Mouse (Mus musculus) midbrain, embryonic 14.5 days (tissue): ENCODE results near the gene Sult2b1. TPM values are rescaled to one million over a fixed set of nuclear protein-coding genes. Genes with fewer than 3 reads are reported as not detected.

ENCODE experiments used
- ATAC-seq: fragments of 200-750 bp; cut with Nextera tagmentation; 2 replicates; pipeline ENCODE4 v1.8.0; 2017; ENCODE audit warnings: moderate number of reproducible peaks, moderate library complexity; ENCODE audit not compliant: low FRiP score, low TSS enrichment
- DNase-seq: peaks from one replicate; pipeline ENCODE4 v3.0.0-alpha.2; 2015
- H3K27ac ChIP-seq: fragments of 300-500 bp; sonication (generic); replicated peaks from 2 replicates; pipeline ENCODE4 v1.5.1; 2014; ENCODE audit warnings: mild to moderate bottlenecking, low read depth, low read length, moderate library complexity
- H3K27me3 ChIP-seq: fragments of 300-500 bp; sonication (generic); 2 replicates; pipeline ENCODE4 v1.6.1; 2014; ENCODE audit warnings: low read length, control low read depth, mixed read lengths; ENCODE audit not compliant: control insufficient read depth, insufficient read depth
- H3K36me3 ChIP-seq: fragments of 300-500 bp; sonication (generic); 2 replicates; pipeline ENCODE4 v1.6.1; 2014; ENCODE audit warnings: low read length, control low read depth; ENCODE audit not compliant: control insufficient read depth, insufficient read depth
- H3K4me1 ChIP-seq: fragments of 300-500 bp; sonication (generic); 2 replicates; pipeline ENCODE4 v1.6.1; 2014; ENCODE audit warnings: mild to moderate bottlenecking, antibody characterized with exemption, low read length, control low read depth; ENCODE audit not compliant: control insufficient read depth, insufficient read depth
- H3K4me2 ChIP-seq: fragments of 300-500 bp; sonication (generic); 2 replicates; pipeline ENCODE4 v1.6.1; 2014; ENCODE audit warnings: mild to moderate bottlenecking, low read length, moderate library complexity
- H3K4me3 ChIP-seq: fragments of 300-500 bp; sonication (generic); replicated peaks from 2 replicates; pipeline ENCODE4 v1.5.1; 2014; ENCODE audit warnings: low read depth, low read length
- H3K9ac ChIP-seq: fragments of 300-500 bp; sonication (generic); replicated peaks from 2 replicates; pipeline ENCODE4 v1.6.1; 2014; ENCODE audit warnings: mild to moderate bottlenecking, low read length, moderate library complexity
- H3K9me3 ChIP-seq: fragments of 300-500 bp; sonication (generic); 2 replicates; pipeline ENCODE4 v1.6.1; 2016; ENCODE audit warnings: low read length, control low read depth, mixed read lengths; ENCODE audit not compliant: control insufficient read depth
- WGBS: fragments of 180-500 bp; shearing (Covaris S2); extraction: QIAGEN DNeasy Blood & Tissue Kit; methylation state at CpG from one replicate; pipeline ENCODE4 v1.1.7; 2014; 5-methylcytosine and 5-hydroxymethylcytosine counted together
- polyA plus RNA-seq: library from polyadenylated mRNA; unstranded; fragments of >200 nt; fragmentation: Nextera tagmentation; extraction: Ambion mirVana; gene quantifications from 2 replicates; pipeline ENCODE4 v1.2.1, GENCODE M21; 2014

Sult2b1 gene
- polyA plus RNA-seq, 1 experiment from 2014 or later = 5.2 TPM

GRCm38 (mm10) chr7:45716460-45716857 is 68.0 kb downstream of the Sult2b1 start:
- WGBS = 89% methylated on average over 3 of the region's 3 CpGs
- H3K4me1 ChIP-seq = peaks cover 37% of the 10 kb centered on the region

GRCm38 (mm10) chr7:45715741-45716459 is 68.6 kb downstream of the Sult2b1 start:
- H3K9ac ChIP-seq = no peak overlapping the region; the same call in 1 of the 2 replicates
- 86% methylated on average over 19 of the region's 19 CpGs for WGBS
- no peak for DNase-seq
- H3K27ac ChIP-seq = peak overlapping the region; percentile 43
- no peaks in the 10 kb centered on the region for H3K9me3 ChIP-seq
- no peak for ATAC-seq
- peaks cover 37% of the 10 kb centered on the region for H3K4me1 ChIP-seq
- H3K36me3 ChIP-seq = peaks cover 46% of the 10 kb centered on the region
- H3K4me3 ChIP-seq = peak overlapping the region; percentile 66
- H3K4me2 ChIP-seq = peak overlapping the region; percentile 96
- H3K27me3 ChIP-seq = no peaks in the 10 kb centered on the region

More at GRCm38 (mm10) chr7:45716460-45716857, 68.0 kb downstream of the Sult2b1 start:
- Histone ChIP-seq H3K27me3 (no peaks in the 10 kb centered on the region), H3K36me3 (peaks cover 46% of the 10 kb centered on the region), H3K27ac (no peak overlapping the region), H3K4me3 (peak overlapping the region; percentile 90), H3K4me2 (peak overlapping the region; percentile 96), H3K9ac (peak overlapping the region; percentile 73; the same call in 1 of the 2 replicates), H3K9me3 (no peaks in the 10 kb centered on the region)
- ATAC-seq (no peak), DNase-seq (no peak)

GRCm38 (mm10) chr7:45715090-45715708 is 69.3 kb downstream of the Sult2b1 start, which contains the start of gene Rpl18:
Gene Rpl18 (plus strand): TSS chr7:45715457.
- ATAC-seq (peak; percentile 92), DNase-seq (peak; percentile 98)
- H3K27ac ChIP-seq = peak within 1 kb of the TSS; percentile 74
- H3K36me3 ChIP-seq = peaks cover 46% of the 10 kb centered on the region
- WGBS = 8% methylated on average over 34 of the region's 34 CpGs
- peak within 1 kb of the TSS; percentile 76 for H3K9ac ChIP-seq
- peaks cover 42% of the 10 kb centered on the region for H3K4me1 ChIP-seq
- H3K9me3 ChIP-seq = no peaks in the 10 kb centered on the region
- peak within 1 kb of the TSS; percentile 96 for H3K4me2 ChIP-seq
- peak within 1 kb of the TSS; percentile 66 for H3K4me3 ChIP-seq
- H3K27me3 ChIP-seq = no peaks in the 10 kb centered on the region

- Histone ChIP-seq H3K36me3 (peaks cover 46% of the 10 kb centered on the region), H3K27ac (peak overlapping the region; percentile 74), H3K4me3 (peak overlapping the region; percentile 66), H3K4me1 (peaks cover 48% of the 10 kb centered on the region), H3K9me3 (no peaks in the 10 kb centered on the region), H3K4me2 (peak overlapping the region; percentile 96), H3K9ac (peak overlapping the region; percentile 76), H3K27me3 (no peaks in the 10 kb centered on the region)
- ATAC-seq (no peak; the same call in 1 of the 2 replicates), DNase-seq (no peak)
- WGBS = 9% methylated on average over 14 of the region's 14 CpGs
These were observed 69.8 kb downstream of the Sult2b1 start for GRCm38 (mm10) chr7:45714630-45715089.

- DNase-seq = no peak
- peaks cover 51% of the 10 kb centered on the region for H3K4me1 ChIP-seq
- no peak for ATAC-seq
- WGBS = 88% methylated on average over 6 of the region's 6 CpGs
- peak overlapping the region; percentile 96 for H3K4me2 ChIP-seq
- H3K9me3 ChIP-seq = no peaks in the 10 kb centered on the region
- peaks cover 39% of the 10 kb centered on the region for H3K36me3 ChIP-seq
- H3K9ac ChIP-seq = no peak overlapping the region; the same call in 1 of the 2 replicates
- no peak overlapping the region for H3K27ac ChIP-seq
- H3K4me3 ChIP-seq = peak overlapping the region; percentile 66
- no peaks in the 10 kb centered on the region for H3K27me3 ChIP-seq
These were observed 70.5 kb downstream of the Sult2b1 start for GRCm38 (mm10) chr7:45713881-45714520.

- Histone ChIP-seq H3K4me3 (no peak overlapping the region), H3K27me3 (no peaks in the 10 kb centered on the region), H3K9me3 (no peaks in the 10 kb centered on the region), H3K4me2 (no peak overlapping the region), H3K36me3 (peaks cover 39% of the 10 kb centered on the region), H3K27ac (no peak overlapping the region), H3K4me1 (peaks cover 51% of the 10 kb centered on the region), H3K9ac (no peak overlapping the region)
- no peak for DNase-seq
- WGBS = 93% methylated on average over 16 of the region's 16 CpGs
- no peak for ATAC-seq
These were observed 71.1 kb downstream of the Sult2b1 start for GRCm38 (mm10) chr7:45713396-45713795.

GRCm38 (mm10) chr7:45712022-45712757 is 72.3 kb downstream of the Sult2b1 start:
- 88% methylated on average over 20 of the region's 21 CpGs for WGBS
- ATAC-seq = no peak

GRCm38 (mm10) chr7:45711316-45712021 is 73.0 kb downstream of the Sult2b1 start:
- Histone ChIP-seq H3K4me3 (no peak overlapping the region), H3K4me1 (peaks cover 61% of the 10 kb centered on the region), H3K36me3 (peaks cover 39% of the 10 kb centered on the region), H3K27ac (no peak overlapping the region), H3K9ac (no peak overlapping the region), H3K9me3 (no peaks in the 10 kb centered on the region), H3K4me2 (no peak overlapping the region), H3K27me3 (no peaks in the 10 kb centered on the region)
- WGBS = 93% methylated on average over 24 of the region's 24 CpGs
- no peak for ATAC-seq
- no peak for DNase-seq

More at GRCm38 (mm10) chr7:45712022-45712757, 72.3 kb downstream of the Sult2b1 start:
- peaks cover 39% of the 10 kb centered on the region for H3K36me3 ChIP-seq
- DNase-seq = no peak
- H3K4me1 ChIP-seq = peaks cover 62% of the 10 kb centered on the region
- no peak overlapping the region for H3K4me3 ChIP-seq
- H3K27me3 ChIP-seq = no peaks in the 10 kb centered on the region
- H3K27ac ChIP-seq = no peak overlapping the region
- H3K4me2 ChIP-seq = no peak overlapping the region
- no peak overlapping the region for H3K9ac ChIP-seq
- no peaks in the 10 kb centered on the region for H3K9me3 ChIP-seq
